Mouse (Mus musculus) testis, postnatal 14 days (tissue): ENCODE data around the gene Dennd4c.
A peak's percentile ranks its signal among the peaks of the same experiment; 100 is the strongest.
"Not testable (repeated sequence)": the region's sequence is repeated elsewhere in the genome, so short reads cannot be mapped to it uniquely, and the experiment has no call there.

Source experiments
- DNase-seq: peaks from one replicate; pipeline ENCODE4 v3.0.0; 2021; ENCODE audit warnings: low spot score

The Dennd4c gene

GRCm38 (mm10) chr4:86777587-86777986 lies 29.2 kb downstream of the Dennd4c start:
- peak; percentile 26 for DNase-seq

GRCm38 (mm10) chr4:86810604-86811003 lies 62.2 kb downstream of the Dennd4c start:
- no peak for DNase-seq

GRCm38 (mm10) chr4:86814850-86815249 lies 66.5 kb downstream of the Dennd4c start:
- no peak for DNase-seq

GRCm38 (mm10) chr4:86823169-86823568 lies 74.8 kb downstream of the Dennd4c start:
- DNase-seq: no peak

- peak; percentile 14 for DNase-seq
Measured at GRCm38 (mm10) chr4:86825143-86825542, 76.8 kb downstream of the Dennd4c start.

- no peak for DNase-seq
Measured at GRCm38 (mm10) chr4:86831896-86832295, 83.5 kb downstream of the Dennd4c start.

GRCm38 (mm10) chr4:86841141-86841540 lies 92.8 kb downstream of the Dennd4c start:
- not testable (repeated sequence) for DNase-seq

GRCm38 (mm10) chr4:86845384-86845783 lies 97.0 kb downstream of the Dennd4c start:
- no peak for DNase-seq

- DNase-seq: no peak
Measured at GRCm38 (mm10) chr4:86847246-86847645, 98.9 kb downstream of the Dennd4c start.

GRCm38 (mm10) chr4:86851331-86851730 lies 103.0 kb downstream of the Dennd4c start:
- no peak for DNase-seq

- DNase-seq: no peak
Measured at GRCm38 (mm10) chr4:86852018-86852417, 103.7 kb downstream of the Dennd4c start.

- DNase-seq: no peak
Measured at GRCm38 (mm10) chr4:86852813-86853590, 104.6 kb downstream of the Dennd4c start.

GRCm38 (mm10) chr4:86856304-86857112 lies 108.2 kb downstream of the Dennd4c start:
- peak; percentile 20 for DNase-seq

- peak; percentile 97 for DNase-seq
Measured at GRCm38 (mm10) chr4:86857113-86858069, 109.0 kb downstream of the Dennd4c start, which contains the start of gene Rps6. Gene Rps6, minus strand, starts transcription at chr4:86857412.

- DNase-seq: no peak
Measured at GRCm38 (mm10) chr4:86858070-86858440, 109.7 kb downstream of the Dennd4c start.

- no peak for DNase-seq
Measured at GRCm38 (mm10) chr4:86864087-86864486, 115.7 kb downstream of the Dennd4c start.

GRCm38 (mm10) chr4:86871988-86872387 lies 123.6 kb downstream of the Dennd4c start:
- DNase-seq: no peak

- DNase-seq: no peak
Measured at GRCm38 (mm10) chr4:86873072-86873471, 124.7 kb downstream of the Dennd4c start.

- DNase-seq: peak; percentile 83
Measured at GRCm38 (mm10) chr4:86874146-86874847, 125.9 kb downstream of the Dennd4c start, which contains the start of gene Acer2. Gene Acer2, plus strand, starts transcription at chr4:86874396.

GRCm38 (mm10) chr4:86879477-86879876 lies 131.1 kb downstream of the Dennd4c start:
- no peak for DNase-seq

GRCm38 (mm10) chr4:86881178-86881577 lies 132.8 kb downstream of the Dennd4c start:
- no peak for DNase-seq
